ENCODE assay signal across 8 mouse cellular contexts in the genomic region with DNA sequence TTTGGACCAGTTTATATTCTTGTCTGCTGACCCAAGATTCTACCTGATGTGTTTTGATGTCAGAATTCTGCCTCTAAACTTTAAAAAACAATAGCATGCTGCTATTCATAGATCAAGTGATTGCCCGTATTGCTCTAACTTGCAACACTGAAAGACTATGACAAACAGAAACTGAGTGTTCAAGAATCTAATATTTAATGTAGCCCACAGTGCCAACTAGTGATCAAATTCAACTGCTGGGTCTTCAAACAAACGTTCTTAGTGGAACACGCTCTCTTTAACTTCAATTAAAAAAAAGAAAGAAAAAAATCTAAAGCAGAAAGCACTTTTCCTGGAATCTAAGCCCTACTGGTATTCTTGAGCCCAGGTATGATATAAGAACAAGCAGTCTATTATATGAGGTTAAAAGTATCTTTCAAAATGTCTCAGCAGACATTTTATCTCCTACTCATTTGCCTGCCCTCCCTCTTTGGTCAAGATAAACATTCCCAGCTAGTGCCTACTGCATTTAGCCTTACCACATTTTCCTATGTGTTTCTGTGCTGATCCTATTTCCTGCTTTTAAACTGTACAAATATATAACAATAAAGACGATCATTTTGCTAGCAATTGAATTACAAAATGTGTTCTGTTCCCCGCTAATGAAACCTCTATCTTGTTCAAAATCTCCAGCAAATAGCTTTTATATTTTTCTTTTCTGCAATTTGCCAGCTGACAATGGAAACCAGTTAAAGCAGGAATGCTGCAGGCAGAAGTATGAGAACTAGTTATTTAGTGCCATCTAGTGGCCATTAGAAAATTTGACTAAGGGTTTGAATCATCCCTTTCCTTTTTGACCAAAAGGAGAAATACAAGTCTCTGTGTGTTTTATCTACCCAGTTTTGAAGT. TPM values are rescaled to one million over a fixed set of nuclear protein-coding genes. Genes with fewer than 3 reads are reported as not detected.
A peak's percentile ranks its signal among the peaks of the same experiment; 100 is the strongest.
DNase-seq lines count a peak whose midpoint lies in the region; ATAC-seq and TF ChIP-seq lines count a peak whose summit lies in the region.
"Had no signal": no experiment of that assay in that cellular context is flagged by ENCODE, and none has a peak within 500 bp of the region (broad histone marks: within the 10 kb centered on the region; RNA-seq: fewer than 3 reads in every experiment).

No protein-coding gene starts in this region.

- H3K9me3 ChIP-seq in liver, embryonic 12.5 days (replicated peaks) = no peaks in the 10 kb centered on the region
- no peaks in the 10 kb centered on the region for H3K9me3 ChIP-seq in hindbrain, postnatal 0 days (ENCODE audit: low read length)
- no peaks in the 10 kb centered on the region for H3K9me3 ChIP-seq in neural tube, embryonic 14.5 days (ENCODE audit: control insufficient read depth, low read length)
- H3K9me3 ChIP-seq: embryonic facial prominence, embryonic 13.5 days had no signal

- no peaks in the 10 kb centered on the region for H3K4me1 ChIP-seq in liver, adult 2 months (ENCODE audit: control insufficient read depth, insufficient read depth, low read length)
- no peaks in the 10 kb centered on the region for H3K4me1 ChIP-seq in liver, embryonic 12.5 days
- no peaks in the 10 kb centered on the region for H3K4me1 ChIP-seq in hindbrain, postnatal 0 days (ENCODE audit: insufficient read depth, low read length)
- no peaks in the 10 kb centered on the region for H3K4me1 ChIP-seq in neural tube, embryonic 14.5 days (ENCODE audit: control insufficient read depth, insufficient read depth, low read length)
- H3K4me1 ChIP-seq: embryonic facial prominence, embryonic 13.5 days had no signal

- no peak overlapping the region for H3K4me3 ChIP-seq in liver, adult 2 months (ENCODE audit: insufficient read depth, low read depth, low read length)
- H3K4me3 ChIP-seq in liver, embryonic 12.5 days = no peak overlapping the region
- no peak overlapping the region for H3K4me3 ChIP-seq in hindbrain, postnatal 0 days (ENCODE audit: low read length)
- no peak overlapping the region for H3K4me3 ChIP-seq in neural tube, embryonic 14.5 days (ENCODE audit: low read depth, low read length)
- H3K4me3 ChIP-seq: embryonic facial prominence, embryonic 13.5 days had no signal

- H3K4me2 ChIP-seq in liver, embryonic 12.5 days = no peak overlapping the region
- no peak overlapping the region for H3K4me2 ChIP-seq in hindbrain, postnatal 0 days (ENCODE audit: low read depth, low read length)
- H3K4me2 ChIP-seq in neural tube, embryonic 14.5 days (ENCODE audit: low read depth, low read length) = no peak overlapping the region
- H3K4me2 ChIP-seq: embryonic facial prominence, embryonic 13.5 days had no signal

- 0 out of 2 replicates have a peak, but pooled peaks have one; percentile 2 for TF ChIP-seq CTCF in liver, adult 2 months (IDR thresholded peaks at IDR 0.05; ENCODE audit: low read depth, low read length)
- TF ChIP-seq CTCF in hindbrain, postnatal 0 days (IDR thresholded peaks at IDR 0.05; ENCODE audit: low read depth) = peak; percentile 68

- H3K79me2 ChIP-seq in liver, adult 2 months (ENCODE audit: control insufficient read depth, insufficient read depth, low read length) = no peaks in the 10 kb centered on the region

- H3K9ac ChIP-seq in liver, adult 2 months (ENCODE audit: low read depth, low read length) = no peak overlapping the region
- no peak overlapping the region for H3K9ac ChIP-seq in liver, embryonic 12.5 days
- H3K9ac ChIP-seq in hindbrain, postnatal 0 days (replicated peaks; ENCODE audit: low read length) = no peak overlapping the region
- no peak overlapping the region for H3K9ac ChIP-seq in neural tube, embryonic 14.5 days (replicated peaks; ENCODE audit: low read depth, low read length)
- H3K9ac ChIP-seq: embryonic facial prominence, embryonic 13.5 days had no signal

- TF ChIP-seq POLR2A in liver, adult 2 months (IDR thresholded peaks at IDR 0.05; ENCODE audit: extremely low read depth, insufficient read depth, low read length) = no peak

- peak; percentile 35 for DNase-seq in liver, adult 2 months (ENCODE audit: extremely low read depth, low read depth, low spot score)
- peak; percentile 84 for DNase-seq in hindbrain, postnatal 0 days (ENCODE audit: low spot score)
- no peak for DNase-seq in urinary bladder, postnatal 14 days (ENCODE audit: low spot score)

- no peaks in the 10 kb centered on the region for H3K36me3 ChIP-seq in liver, adult 2 months (ENCODE audit: control insufficient read depth, insufficient read depth, low read length)
- H3K36me3 ChIP-seq in liver, embryonic 12.5 days = no peaks in the 10 kb centered on the region
- no peaks in the 10 kb centered on the region for H3K36me3 ChIP-seq in hindbrain, postnatal 0 days (ENCODE audit: insufficient read depth, low read length)
- no peaks in the 10 kb centered on the region for H3K36me3 ChIP-seq in neural tube, embryonic 14.5 days (ENCODE audit: control insufficient read depth, insufficient read depth, low read length)
- H3K36me3 ChIP-seq: embryonic facial prominence, embryonic 13.5 days had no signal

- H3K27me3 ChIP-seq in liver, adult 2 months (ENCODE audit: control insufficient read depth, insufficient read depth, low read length) = no peaks in the 10 kb centered on the region
- no peaks in the 10 kb centered on the region for H3K27me3 ChIP-seq in liver, embryonic 12.5 days (replicated peaks)
- H3K27me3 ChIP-seq in hindbrain, postnatal 0 days (ENCODE audit: insufficient read depth, low read length) = no peaks in the 10 kb centered on the region
- no peaks in the 10 kb centered on the region for H3K27me3 ChIP-seq in neural tube, embryonic 14.5 days (ENCODE audit: control insufficient read depth, insufficient read depth, low read length)
- H3K27me3 ChIP-seq: embryonic facial prominence, embryonic 13.5 days had no signal

- H3K27ac ChIP-seq in liver, adult 2 months (replicated peaks; ENCODE audit: insufficient read depth, low read depth, low read length) = no peak overlapping the region
- no peak overlapping the region for H3K27ac ChIP-seq in liver, embryonic 12.5 days
- H3K27ac ChIP-seq in hindbrain, postnatal 0 days = peak overlapping the region; percentile 55; the same call in 1 of the 2 replicates
- H3K27ac ChIP-seq in neural tube, embryonic 14.5 days (ENCODE audit: low read depth, low read length) = no peak overlapping the region
- H3K27ac ChIP-seq: embryonic facial prominence, embryonic 13.5 days had no signal

- 37% methylated on average over 5 of the region's 5 CpGs for WGBS in liver, adult 2 months
- WGBS in liver, embryonic 12.5 days (ENCODE audit: insufficient replicate concordance) = 40% methylated on average over 5 of the region's 5 CpGs
- 44% methylated on average over 5 of the region's 5 CpGs for whole genome bisulfite sequencing in hindbrain, postnatal 0 days
- 49% methylated on average over 5 of the region's 5 CpGs for WGBS in neural tube, embryonic 14.5 days

- no peak for ATAC-seq in liver, embryonic 12.5 days
- peak; percentile 79 for ATAC-seq in common myeloid progenitor, adult 5-6 weeks (replicated peaks; ENCODE audit: low read depth, poor library complexity, severe bottlenecking)
- ATAC-seq in hindbrain, postnatal 0 days = peak; percentile 90
- peak; percentile 88 for ATAC-seq in neural tube, embryonic 14.5 days (ENCODE audit: low read depth)
- no peak for ATAC-seq in activated CD4-positive, CD25-positive, alpha-beta regulatory T cell, adult 4 months

RNA-seq across cellular contexts. Expression of gene 5730480H06Rik, which starts 17.6 kb away (rescaled TPM):
- 10.2 and 13.8 TPM in 2 replicates for total RNA-seq in liver, adult 2 months (2014; rRNA removed)
- polyA plus RNA-seq in liver, adult 2 months (2012; rRNA removed) = 2.0 and 2.8 TPM in 2 replicates
- polyA plus RNA-seq in liver, embryonic 12.5 days (2016; fragmentation: Nextera tagmentation; extraction: Ambion mirVana) = 11.9 and 12.1 TPM in 2 replicates
- 18.1 and 21.6 TPM in 2 replicates for total RNA-seq in common myeloid progenitor, adult 5-6 weeks (2017)
- total RNA-seq in hindbrain, postnatal 0 days (2014; rRNA removed) = 8.4 and 12.4 TPM in 2 replicates
- polyA plus RNA-seq in hindbrain, postnatal 0 days (2015; fragmentation: Nextera tagmentation; extraction: Ambion mirVana) = 14.8 and 15.0 TPM in 2 replicates
- polyA plus RNA-seq in neural tube, embryonic 14.5 days (2014; fragmentation: Nextera tagmentation; extraction: Ambion mirVana) = 19.3 and 21.8 TPM in 2 replicates
- polyA plus RNA-seq in activated CD4-positive, CD25-positive, alpha-beta regulatory T cell, adult 4 months (2017; shearing (Covaris generic)) = 10 to 100 TPM; 11.6 to 12.5 TPM

Comparison
In these comparisons a context has a peak if more than half of its experiments do, and no peak if none do; other contexts are left out.
1. ATAC-seq: peak in common myeloid progenitor, adult 5-6 weeks (single experiment), hindbrain, postnatal 0 days (single experiment) and neural tube, embryonic 14.5 days (single experiment); none in liver, embryonic 12.5 days (single experiment) and activated CD4-positive, CD25-positive, alpha-beta regulatory T cell, adult 4 months (single experiment).